Mouse (Mus musculus) frontal cortex, adult 2 months (tissue): ENCODE data around the gene Nudt15. TPM values are rescaled to one million over a fixed set of nuclear protein-coding genes. Genes with fewer than 3 reads are reported as not detected.

Experiments used
- DNase-seq, 2 experiments: peaks; one replicate each; pipeline ENCODE4 v3.0.0; 2022; ENCODE audit warnings: low spot score in 1 of 2; ENCODE audit errors: extremely low spot score in 1 of 2
- polyA plus RNA-seq: library from polyadenylated mRNA; depleted of rRNA; stranded (reverse); fragments of >200 nt; gene quantifications from 2 replicates; pipeline ENCODE4 v1.2.3, GENCODE M21; 2012

Nudt15 gene
- polyA plus RNA-seq, 1 experiment = 3.9 TPM

- DNase-seq = no peak
These were observed 39.2 kb downstream of the Nudt15 start for GRCm38 (mm10) chr14:73508630-73509395.

- DNase-seq = no peak
These were observed 40.2 kb downstream of the Nudt15 start for GRCm38 (mm10) chr14:73507702-73508376.

- no peak for DNase-seq
These were observed 40.8 kb downstream of the Nudt15 start for GRCm38 (mm10) chr14:73507200-73507599.

GRCm38 (mm10) chr14:73506283-73506682, 41.8 kb downstream of the Nudt15 start:
- no peak for DNase-seq

- no peak for DNase-seq
These were observed 44.7 kb downstream of the Nudt15 start for GRCm38 (mm10) chr14:73503237-73503933.

GRCm38 (mm10) chr14:73502591-73503184, 45.4 kb downstream of the Nudt15 start:
- DNase-seq = peak in 1 of 2 experiments; percentile 17

- no peak for DNase-seq
These were observed 46.3 kb downstream of the Nudt15 start for GRCm38 (mm10) chr14:73501721-73502120.

- no peak for DNase-seq
These were observed 46.8 kb downstream of the Nudt15 start for GRCm38 (mm10) chr14:73501283-73501682.

GRCm38 (mm10) chr14:73495753-73496152, 52.3 kb downstream of the Nudt15 start:
- no peak for DNase-seq

GRCm38 (mm10) chr14:73494122-73494521, 53.9 kb downstream of the Nudt15 start:
- no peak for DNase-seq

GRCm38 (mm10) chr14:73493356-73493755, 54.7 kb downstream of the Nudt15 start:
- no peak for DNase-seq

- DNase-seq = no peak
These were observed 61.4 kb downstream of the Nudt15 start for GRCm38 (mm10) chr14:73486641-73487040.

GRCm38 (mm10) chr14:73484366-73485110, 63.5 kb downstream of the Nudt15 start:
- DNase-seq = peak in 1 of 2 experiments; percentile 28

GRCm38 (mm10) chr14:73483516-73484229, 64.4 kb downstream of the Nudt15 start:
- no peak for DNase-seq

- no peak for DNase-seq
These were observed 68.3 kb downstream of the Nudt15 start for GRCm38 (mm10) chr14:73479771-73480170.

GRCm38 (mm10) chr14:73478321-73478720, 69.7 kb downstream of the Nudt15 start:
- no peak for DNase-seq

GRCm38 (mm10) chr14:73477077-73477476, 71.0 kb downstream of the Nudt15 start:
- no peak for DNase-seq

GRCm38 (mm10) chr14:73476361-73476934, 71.6 kb downstream of the Nudt15 start:
- DNase-seq = no peak

- DNase-seq = no peak
These were observed 72.5 kb downstream of the Nudt15 start for GRCm38 (mm10) chr14:73475506-73475905.
